ENCODE assay signal across 8 mouse cellular contexts in genomic region chr17:35937700-35938348, GRCm38 (mm10). TPM values are rescaled to one million over a fixed set of nuclear protein-coding genes. Genes with fewer than 3 reads are reported as not detected.
DNase-seq lines count a peak whose midpoint lies in the region; ATAC-seq lines count a peak whose summit lies in the region.

No protein-coding gene starts in this region.

- no peak overlapping the region for H3K4me2 ChIP-seq in hindbrain, embryonic 11.5 days (replicated peaks; ENCODE audit: low read depth, low read length)

- H3K9me3 ChIP-seq in hindbrain, embryonic 11.5 days (ENCODE audit: control insufficient read depth, low read length) = no peaks in the 10 kb centered on the region

- no peak overlapping the region for H3K9ac ChIP-seq in hindbrain, embryonic 11.5 days (ENCODE audit: low read depth, low read length)

- no peak overlapping the region for H3K27ac ChIP-seq in hindbrain, embryonic 11.5 days (ENCODE audit: low read depth, low read length)

- no peaks in the 10 kb centered on the region for H3K27me3 ChIP-seq in hindbrain, embryonic 11.5 days (ENCODE audit: control insufficient read depth, insufficient read depth, low read length)

- peak; percentile 74; the same call in 1 of the 2 replicates for ATAC-seq in frontal cortex, adult (ENCODE audit: low TSS enrichment)
- ATAC-seq in hindbrain, embryonic 11.5 days (ENCODE audit: low FRiP score) = peak; percentile 56; the same call in 1 of the 2 replicates
- ATAC-seq in monocyte, adult 5-6 weeks (replicated peaks; ENCODE audit: insufficient number of reproducible peaks, low FRiP score, low TSS enrichment, poor library complexity, severe bottlenecking) = peak; percentile 89

- no peaks in the 10 kb centered on the region for H3K4me1 ChIP-seq in hindbrain, embryonic 11.5 days (replicated peaks; ENCODE audit: control insufficient read depth, insufficient read depth, low read length)

- intact Hi-C loops in gastrocnemius, postnatal 36 days (cut with DNase I) = loop anchor here (2.0 kb wide), 1 partner anchor 55 kb away; no protein-coding TSS in a partner anchor

- no peak for DNase-seq in frontal cortex, postnatal 10 days (ENCODE audit: low spot score in 2 of 2)
- DNase-seq in MEL-GATA-1-ER (ENCODE audit: extremely low read depth, low read depth) (peak; percentile 54), liver (peak; percentile 55)
- DNase-seq in embryo, embryonic 11 days = peak; percentile 63
- peak; percentile 73 for DNase-seq in hindbrain, embryonic 11.5 days (ENCODE audit: low spot score)
- DNase-seq in gastrocnemius, postnatal 36 days = no peak

- H3K4me3 ChIP-seq in hindbrain, embryonic 11.5 days (ENCODE audit: low read depth, low read length) = no peak overlapping the region

- no peaks in the 10 kb centered on the region for H3K36me3 ChIP-seq in hindbrain, embryonic 11.5 days (ENCODE audit: control insufficient read depth, insufficient read depth, low read length)

- WGBS in hindbrain, embryonic 11.5 days = 44% methylated on average over 2 of the region's 2 CpGs

RNA-seq across cellular contexts. Expression of gene Ppp1r10, which starts 21.6 kb away (rescaled TPM):
- polyA plus RNA-seq in hindbrain, embryonic 11.5 days (2014; fragmentation: Nextera tagmentation; extraction: Ambion mirVana) = 42.6 and 49.8 TPM in 2 replicates
- 103 to 230 TPM (median 106 TPM) in 3 replicates for total RNA-seq in monocyte, adult 5-6 weeks (2017)
- total RNA-seq in gastrocnemius, postnatal 36 days (2021) = 10 to 100 TPM; 17.8 to 19.2 TPM

RNA-seq across cellular contexts. Expression of gene Mrps18b, which starts 21.6 kb away (rescaled TPM):
- polyA plus RNA-seq in hindbrain, embryonic 11.5 days (2014; fragmentation: Nextera tagmentation; extraction: Ambion mirVana) = 67.4 and 68.4 TPM in 2 replicates
- total RNA-seq in monocyte, adult 5-6 weeks (2017) = 26.6 to 31.6 TPM (median 29.0 TPM) in 3 replicates
- 10 to 100 TPM; 53.8 to 55.4 TPM for total RNA-seq in gastrocnemius, postnatal 36 days (2021)

RNA-seq across cellular contexts. Expression of gene Atat1, which starts 27.9 kb away (rescaled TPM):
- 200 and 243 TPM in 2 replicates for polyA plus RNA-seq in hindbrain, embryonic 11.5 days (2014; fragmentation: Nextera tagmentation; extraction: Ambion mirVana)
- 13.9 to 18.7 TPM (median 14.2 TPM) in 3 replicates for total RNA-seq in monocyte, adult 5-6 weeks (2017)
- total RNA-seq in gastrocnemius, postnatal 36 days (2021) = 1 to 10 TPM; 3.0 to 3.2 TPM

RNA-seq across cellular contexts. Expression of gene Abcf1, which starts 31.7 kb away (rescaled TPM):
- polyA plus RNA-seq in hindbrain, embryonic 11.5 days (2014; fragmentation: Nextera tagmentation; extraction: Ambion mirVana) = 97.8 and 117 TPM in 2 replicates
- 177 to 254 TPM (median 221 TPM) in 3 replicates for total RNA-seq in monocyte, adult 5-6 weeks (2017)
- total RNA-seq in gastrocnemius, postnatal 36 days (2021) = 10 to 100 TPM; 64.3 to 70.2 TPM

RNA-seq across cellular contexts. Expression of gene 2310061I04Rik, which starts 40.6 kb away (rescaled TPM):
- 23.6 and 25.2 TPM in 2 replicates for polyA plus RNA-seq in hindbrain, embryonic 11.5 days (2014; fragmentation: Nextera tagmentation; extraction: Ambion mirVana)
- 1.8 to 10.4 TPM (median 5.7 TPM) in 3 replicates for total RNA-seq in monocyte, adult 5-6 weeks (2017)
- 10 to 100 TPM; 59.6 to 63.8 TPM for total RNA-seq in gastrocnemius, postnatal 36 days (2021)

Comparison
In these comparisons a context has a peak if more than half of its experiments do, and no peak if none do; other contexts are left out.
1. DNase-seq: peak in MEL-GATA-1-ER (single experiment), embryo, embryonic 11 days (single experiment), hindbrain, embryonic 11.5 days (single experiment) and liver (single experiment); none in frontal cortex, postnatal 10 days (0 of 2) and gastrocnemius, postnatal 36 days (0 of 2).
2. Peak in every context shown above with its lines, with median percentiles within 50 percentile points of each other: ATAC-seq.